Mouse (Mus musculus) E14TG2a.4 (cell line): Measurements from ENCODE around the gene Gipc3.

Experiments
- H3K27me3 ChIP-seq: 2 replicates; pipeline ENCODE4 v1.6.1; 2014; ENCODE audit warnings: low read length, control low read depth; ENCODE audit not compliant: insufficient read depth
- H3K36me3 ChIP-seq: 2 replicates; pipeline ENCODE4 v1.6.1; 2014; ENCODE audit warnings: low read length, control low read depth; ENCODE audit not compliant: insufficient read depth
- H3K4me1 ChIP-seq: replicated peaks from 2 replicates; pipeline ENCODE4 v1.6.1; 2014; ENCODE audit warnings: low read depth, low read length, control low read depth
- H3K4me3 ChIP-seq: replicated peaks from 2 replicates; pipeline ENCODE4 v1.5.1; 2014; ENCODE audit warnings: mild to moderate bottlenecking, low read length
- H3K9me3 ChIP-seq: 2 replicates; pipeline ENCODE4 v1.6.1; 2014; ENCODE audit warnings: low read length, control low read depth
- CTCF ChIP-seq: conservative IDR thresholded peaks from 2 replicates; pipeline ENCODE4 v1.5.1; 2014; ENCODE audit warnings: low read length
- NANOG ChIP-seq: IDR thresholded peaks from 2 replicates; pipeline ENCODE4 v1.6.1; 2014; ENCODE audit warnings: borderline replicate concordance, low read length, mixed read lengths
- POU5F1 ChIP-seq: IDR thresholded peaks from 2 replicates; pipeline ENCODE4 v1.6.1; 2014; ENCODE audit warnings: low read length, borderline replicate concordance

The Gipc3 gene

DNA sequence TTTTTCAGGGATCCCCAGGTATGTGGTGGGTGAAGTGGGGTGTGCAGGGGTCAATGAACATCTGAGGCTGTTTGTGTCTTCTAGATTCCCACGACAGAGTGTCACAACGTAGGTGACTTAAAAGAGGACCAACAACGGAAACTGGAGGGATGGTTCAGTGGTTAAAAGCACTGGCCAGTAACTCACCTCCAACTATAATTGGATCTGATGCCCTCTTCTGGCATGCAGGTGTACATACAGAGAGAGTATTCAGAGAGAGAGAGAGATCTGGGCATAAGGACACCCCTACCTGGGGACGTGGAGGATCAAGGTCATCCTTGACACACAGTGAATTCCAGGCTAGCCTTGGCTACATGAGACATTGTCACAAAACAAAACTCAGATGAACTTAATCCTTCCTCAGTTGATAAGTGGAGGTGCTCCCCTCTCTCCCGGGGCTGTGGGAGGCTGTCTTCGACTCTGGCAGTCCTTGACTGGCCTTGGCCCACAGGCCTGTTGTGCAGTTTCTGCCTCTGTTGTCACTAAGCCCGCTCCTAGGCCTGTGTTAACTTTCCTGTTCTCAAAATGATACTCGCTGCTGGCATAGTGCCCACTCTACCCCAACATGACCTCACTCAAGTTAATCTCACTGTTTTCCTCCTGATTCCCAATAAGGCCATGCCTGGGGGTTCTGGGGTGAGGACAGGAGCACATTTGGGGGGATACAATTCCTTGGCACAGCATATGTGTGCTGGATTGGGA lies 1.5 kb upstream of the Gipc3 start:
- TF ChIP-seq CTCF (no peak), NANOG (no peak), POU5F1 (no peak)
- no peak overlapping the region for H3K4me3 ChIP-seq

DNA sequence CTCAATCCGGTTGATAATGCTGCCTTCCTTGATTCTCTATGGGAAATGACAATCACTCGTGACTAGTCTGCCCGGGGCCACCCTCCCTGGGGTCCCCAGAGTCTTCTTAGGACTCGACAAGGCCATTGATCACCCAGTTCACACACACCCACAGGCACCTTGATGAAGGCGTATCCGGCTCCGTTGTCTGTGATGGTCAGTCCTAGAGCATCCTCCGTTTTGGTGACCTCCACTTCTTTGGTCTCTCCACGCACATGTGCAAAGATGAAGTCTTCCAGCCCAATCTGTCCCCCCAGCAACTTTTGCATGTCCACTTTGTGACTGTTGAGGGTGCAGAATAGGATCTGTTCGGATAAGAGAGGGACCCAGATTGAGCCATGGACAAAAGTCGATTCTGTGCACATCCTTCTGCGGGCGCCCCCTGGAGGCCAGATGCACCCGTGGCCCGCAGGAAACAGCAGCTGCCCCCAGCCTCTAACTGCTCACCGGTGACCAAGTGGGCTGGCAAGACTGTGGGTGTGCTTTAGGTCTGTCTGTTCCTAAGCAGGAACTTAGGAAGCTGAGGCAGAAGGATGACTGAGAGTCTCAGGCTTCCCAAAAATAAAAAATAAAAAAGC lies 1.6 kb downstream of the Gipc3 start:
- no peaks in the 10 kb centered on the region for H3K9me3 ChIP-seq
- H3K4me1 ChIP-seq = peaks cover 74% of the 10 kb centered on the region
- H3K36me3 ChIP-seq = peaks cover 11% of the 10 kb centered on the region
- H3K4me3 ChIP-seq = peak overlapping the region; percentile 56
- H3K27me3 ChIP-seq = peaks cover 60% of the 10 kb centered on the region
- no peak for TF ChIP-seq NANOG
- TF ChIP-seq POU5F1 = no peak
- TF ChIP-seq CTCF = peak; percentile 88

More for the DNA sequence above, 1.5 kb upstream of the Gipc3 start:
- peaks cover 86% of the 10 kb centered on the region for H3K4me1 ChIP-seq
- peaks cover 29% of the 10 kb centered on the region for H3K36me3 ChIP-seq
- H3K9me3 ChIP-seq = no peaks in the 10 kb centered on the region
- H3K27me3 ChIP-seq = peaks cover 37% of the 10 kb centered on the region

DNA sequence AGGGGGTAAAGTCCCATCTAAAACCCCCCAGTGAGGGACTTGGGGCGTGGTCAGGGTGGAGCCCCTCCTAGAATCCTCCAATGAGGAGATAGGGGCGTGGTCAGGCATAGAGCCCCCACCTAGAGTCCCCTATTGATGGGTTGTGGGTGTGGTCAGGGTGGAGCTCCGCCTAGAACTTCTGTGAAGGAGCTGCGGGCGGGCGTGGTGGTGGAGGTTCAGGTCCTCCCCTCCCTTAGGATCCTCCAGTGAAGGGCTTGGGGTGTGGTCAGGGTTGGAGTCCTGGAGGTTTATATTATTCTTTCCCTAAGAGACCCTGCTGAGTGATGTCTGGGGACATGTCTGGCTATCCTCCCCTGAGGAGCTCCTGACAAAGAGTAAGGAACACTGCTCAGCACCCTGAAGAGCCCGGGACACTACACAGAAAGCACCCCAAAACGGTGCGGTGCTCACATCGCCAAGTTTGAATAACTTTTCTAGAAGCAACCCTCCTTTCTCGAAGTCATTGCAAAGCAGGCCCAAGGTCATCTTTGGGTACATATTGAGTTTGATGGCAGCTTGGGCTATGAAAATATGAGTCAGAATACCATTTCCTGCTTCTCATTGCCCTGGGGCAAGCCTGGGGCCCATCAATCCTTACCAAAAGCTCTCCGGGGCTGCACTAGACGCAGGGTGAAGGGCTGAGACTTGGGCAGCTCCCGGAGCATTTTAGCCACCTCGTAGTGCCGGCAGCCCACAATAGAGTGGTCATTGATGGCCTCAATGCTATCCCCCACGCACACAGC lies 2.3 kb downstream of the Gipc3 start:
- peaks cover 74% of the 10 kb centered on the region for H3K4me1 ChIP-seq
- no peaks in the 10 kb centered on the region for H3K9me3 ChIP-seq
- peak overlapping the region; percentile 56 for H3K4me3 ChIP-seq
- peaks cover 7% of the 10 kb centered on the region for H3K36me3 ChIP-seq
- peaks cover 64% of the 10 kb centered on the region for H3K27me3 ChIP-seq
- no peak for TF ChIP-seq CTCF
- no peak for TF ChIP-seq NANOG
- TF ChIP-seq POU5F1 = no peak

DNA sequence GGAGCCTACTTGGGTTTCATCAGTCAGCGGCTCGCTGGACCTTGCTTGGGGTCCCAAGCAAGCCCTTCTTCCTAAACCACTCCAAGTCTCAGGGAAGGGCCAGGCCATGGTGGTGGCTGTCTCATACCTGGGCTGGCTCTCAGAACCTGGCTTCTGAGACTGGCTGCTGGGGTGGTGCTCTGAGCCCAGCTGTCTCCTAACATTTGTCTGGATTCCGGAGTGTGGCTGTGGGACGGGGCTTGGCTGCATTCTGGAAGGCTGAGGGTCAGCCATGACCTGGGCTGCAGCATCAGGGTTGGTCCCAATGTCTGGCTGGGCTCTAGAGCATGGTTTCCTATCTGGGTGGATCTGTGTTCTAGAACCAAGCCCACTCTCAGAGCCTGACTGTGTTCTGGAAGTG lies 6.5 kb downstream of the Gipc3 start:
- Histone ChIP-seq H3K4me3 (no peak overlapping the region), H3K36me3 (no peaks in the 10 kb centered on the region), H3K27me3 (peaks cover 57% of the 10 kb centered on the region), H3K9me3 (no peaks in the 10 kb centered on the region), H3K4me1 (peaks cover 72% of the 10 kb centered on the region)
- TF ChIP-seq NANOG (no peak), CTCF (no peak), POU5F1 (no peak)

DNA sequence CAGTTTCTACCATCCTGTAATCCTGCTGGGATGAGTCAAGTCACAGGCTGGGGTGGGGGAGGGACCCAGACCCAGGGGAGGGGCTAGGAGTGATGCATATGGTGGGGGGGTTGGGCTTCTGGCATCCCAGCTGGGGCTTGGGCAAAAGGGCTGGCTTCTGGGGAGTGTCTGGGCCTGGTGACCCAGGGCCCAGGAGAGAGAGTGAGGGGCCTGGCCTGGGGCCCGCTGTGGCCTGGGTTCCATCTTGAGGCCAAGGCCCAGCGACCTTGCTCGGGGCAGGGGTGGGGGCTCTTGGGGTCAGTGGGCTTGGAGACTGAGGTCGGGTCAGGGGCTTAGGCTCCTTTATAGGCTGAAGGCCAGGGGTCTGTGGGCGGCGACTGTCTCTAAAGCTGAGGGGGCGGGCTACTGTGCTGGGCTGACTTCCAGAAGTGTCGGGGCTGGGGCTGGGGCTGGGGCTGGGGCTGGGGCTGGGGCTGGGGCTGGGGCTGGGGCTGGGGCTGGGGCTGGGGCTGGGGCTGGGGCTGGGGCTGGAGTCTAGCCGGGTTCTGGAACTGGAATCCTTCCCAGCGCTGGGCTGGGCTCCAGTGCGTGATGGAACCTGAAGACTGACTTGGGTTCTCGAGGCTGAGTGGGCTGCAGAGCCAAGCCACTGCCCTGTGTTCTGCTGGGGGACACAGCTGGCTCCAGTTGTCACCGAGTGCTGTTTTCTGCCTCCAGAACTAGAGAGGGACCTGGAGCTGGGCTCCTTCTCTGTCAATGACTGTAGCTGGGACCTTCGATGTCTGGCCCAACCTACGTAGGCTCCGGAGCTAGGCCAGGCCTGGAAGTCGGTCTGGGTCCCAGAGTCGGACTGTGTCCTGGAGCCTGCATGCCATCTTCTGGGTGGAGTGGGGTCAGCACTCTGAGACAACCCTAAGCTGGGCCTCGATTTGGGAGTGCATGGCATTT lies 7.4 kb downstream of the Gipc3 start:
- TF ChIP-seq CTCF (no peak), POU5F1 (no peak), NANOG (no peak)
- Histone ChIP-seq H3K27me3 (peaks cover 60% of the 10 kb centered on the region), H3K4me1 (peaks cover 65% of the 10 kb centered on the region), H3K4me3 (peak overlapping the region; percentile 39), H3K9me3 (no peaks in the 10 kb centered on the region), H3K36me3 (no peaks in the 10 kb centered on the region)

DNA sequence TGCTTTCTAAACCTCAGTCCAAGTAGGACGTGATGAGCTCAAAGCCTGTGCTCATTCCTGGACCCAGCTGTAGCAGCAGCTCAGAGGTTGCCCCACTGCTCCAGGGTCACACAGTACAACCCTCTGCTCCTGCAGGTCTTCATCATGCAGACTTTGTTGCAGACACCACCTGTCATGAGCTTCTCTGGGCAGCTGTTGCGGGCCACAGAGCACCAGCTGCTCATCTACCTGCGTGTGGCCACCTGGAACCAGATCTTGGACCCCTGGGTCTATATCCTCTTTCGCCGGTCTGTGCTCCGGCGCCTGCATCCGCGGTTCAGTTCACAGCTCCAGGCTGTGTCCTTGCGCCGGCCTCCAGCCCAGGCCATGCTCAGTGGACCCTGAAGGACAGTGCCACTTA lies 8.7 kb downstream of the Gipc3 start:
- TF ChIP-seq NANOG (no peak), POU5F1 (no peak), CTCF (no peak)
- Histone ChIP-seq H3K9me3 (no peaks in the 10 kb centered on the region), H3K4me1 (peaks cover 67% of the 10 kb centered on the region)

DNA sequence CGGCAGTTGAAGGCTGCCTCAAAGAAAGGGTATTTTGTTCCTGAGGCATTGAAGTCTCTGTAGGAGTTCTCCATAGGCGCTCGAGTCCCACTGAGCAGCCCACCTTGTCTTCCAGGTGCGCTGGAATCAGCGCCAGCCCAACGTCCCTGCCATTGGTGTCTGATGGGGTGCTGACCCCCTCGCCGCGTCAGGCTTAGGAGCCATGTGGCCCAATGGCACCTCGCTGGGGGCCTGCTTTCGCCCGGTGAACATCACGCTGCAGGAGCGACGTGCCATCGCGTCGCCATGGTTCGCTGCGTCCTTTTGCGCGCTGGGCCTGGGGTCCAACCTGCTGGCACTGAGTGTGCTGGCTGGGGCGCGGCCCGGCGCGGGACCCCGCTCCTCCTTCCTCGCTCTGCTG lies 10.8 kb downstream of the Gipc3 start:
- Histone ChIP-seq H3K4me1 (peaks cover 73% of the 10 kb centered on the region), H3K36me3 (peaks cover 8% of the 10 kb centered on the region), H3K9me3 (no peaks in the 10 kb centered on the region), H3K4me3 (peak overlapping the region; percentile 76), H3K27me3 (peaks cover 52% of the 10 kb centered on the region)
- TF ChIP-seq CTCF (no peak), NANOG (no peak), POU5F1 (no peak)

More for the DNA sequence above, 8.7 kb downstream of the Gipc3 start:
- Histone ChIP-seq H3K4me3 (peak overlapping the region; percentile 39; the same call in 1 of the 2 replicates), H3K36me3 (no peaks in the 10 kb centered on the region), H3K27me3 (peaks cover 68% of the 10 kb centered on the region)

DNA sequence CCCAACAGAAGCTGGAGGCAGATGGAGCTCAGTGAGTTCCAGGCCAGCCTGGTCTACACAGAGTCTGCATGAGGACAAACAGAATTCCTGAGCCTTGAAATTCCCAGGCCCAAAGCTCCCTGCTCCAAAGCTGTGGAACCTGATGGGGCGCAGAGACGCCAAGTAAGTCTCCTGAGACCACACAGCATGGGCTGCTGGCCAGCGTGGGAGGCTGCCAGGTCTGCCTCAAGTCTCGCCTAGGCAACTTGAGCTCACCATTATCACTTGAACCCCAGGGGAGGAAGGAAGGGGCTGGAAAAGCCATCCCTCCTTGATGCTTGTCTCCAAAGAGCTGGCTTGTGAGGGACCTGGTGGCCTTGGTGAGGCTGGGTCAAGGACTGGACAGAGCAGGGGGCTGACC lies 13.1 kb downstream of the Gipc3 start:
- H3K27me3 ChIP-seq = peaks cover 40% of the 10 kb centered on the region
- H3K36me3 ChIP-seq = peaks cover 31% of the 10 kb centered on the region
- no peak for TF ChIP-seq NANOG
- no peak for TF ChIP-seq POU5F1
- TF ChIP-seq CTCF = no peak
- no peaks in the 10 kb centered on the region for H3K9me3 ChIP-seq
- peak overlapping the region; percentile 32 for H3K4me3 ChIP-seq
- peaks cover 79% of the 10 kb centered on the region for H3K4me1 ChIP-seq
